Mouse (Mus musculus): ENCODE measurements around the gene Trim10.

Gene Trim10

GRCm38 (mm10) chr17:36869284-36869954 lies at the start of gene Trim10:
Gene Trim10, plus strand, starts transcription at chr17:36869574.
- no peak for DNase-seq

GRCm38 (mm10) chr17:36824005-36824404 lies 45.4 kb upstream of the Trim10 start:
- DNase-seq, result peak; percentile 41

- no peak for DNase-seq
Observed at GRCm38 (mm10) chr17:36825525-36825924, 43.8 kb upstream of the Trim10 start.

- peak; percentile 86 for DNase-seq
Observed at GRCm38 (mm10) chr17:36826002-36826401, 43.4 kb upstream of the Trim10 start.

GRCm38 (mm10) chr17:36828488-36828887 lies 40.9 kb upstream of the Trim10 start:
- no peak for DNase-seq

- no peak for DNase-seq
Observed at GRCm38 (mm10) chr17:36830470-36830869, 38.9 kb upstream of the Trim10 start.

- DNase-seq, result no peak
Observed at GRCm38 (mm10) chr17:36832694-36833093, 36.7 kb upstream of the Trim10 start.

GRCm38 (mm10) chr17:36835591-36836426 lies 33.6 kb upstream of the Trim10 start:
- peak; percentile 61 for DNase-seq

- no peak for DNase-seq
Observed at GRCm38 (mm10) chr17:36836427-36836812, 33.0 kb upstream of the Trim10 start.

- DNase-seq, result peak; percentile 98
Observed at GRCm38 (mm10) chr17:36836874-36837647, 32.3 kb upstream of the Trim10 start, which contains the start of gene Trim26. Gene Trim26, plus strand, starts transcription at chr17:36837134.

- DNase-seq, result no peak
Observed at GRCm38 (mm10) chr17:36839001-36839400, 30.4 kb upstream of the Trim10 start.

GRCm38 (mm10) chr17:36839931-36840330 lies 29.4 kb upstream of the Trim10 start:
- no peak for DNase-seq

GRCm38 (mm10) chr17:36840961-36841445 lies 28.4 kb upstream of the Trim10 start:
- DNase-seq, result no peak

- no peak for DNase-seq
Observed at GRCm38 (mm10) chr17:36843696-36844095, 25.7 kb upstream of the Trim10 start.

- no peak for DNase-seq
Observed at GRCm38 (mm10) chr17:36844286-36844719, 25.1 kb upstream of the Trim10 start.

GRCm38 (mm10) chr17:36844725-36845124 lies 24.6 kb upstream of the Trim10 start:
- DNase-seq, result no peak

GRCm38 (mm10) chr17:36848911-36849310 lies 20.5 kb upstream of the Trim10 start:
- no peak for DNase-seq

- DNase-seq, result no peak
Observed at GRCm38 (mm10) chr17:36849992-36850391, 19.4 kb upstream of the Trim10 start.

GRCm38 (mm10) chr17:36851200-36851599 lies 18.2 kb upstream of the Trim10 start:
- no peak for DNase-seq

- DNase-seq, result no peak
Observed at GRCm38 (mm10) chr17:36851627-36852026, 17.7 kb upstream of the Trim10 start.

- DNase-seq, result no peak
Observed at GRCm38 (mm10) chr17:36855484-36855883, 13.9 kb upstream of the Trim10 start.

GRCm38 (mm10) chr17:36856236-36856635 lies 13.1 kb upstream of the Trim10 start:
- DNase-seq, result no peak

GRCm38 (mm10) chr17:36858181-36858580 lies 11.2 kb upstream of the Trim10 start:
- no peak for DNase-seq

All from kidney, adult 11 months (tissue).